Mouse (Mus musculus) forebrain, embryonic 11.5 days (tissue): ENCODE results near the gene Nlrc5. TPM values are rescaled to one million over a fixed set of nuclear protein-coding genes. Genes with fewer than 3 reads are reported as not detected.

Source experiments
- ATAC-seq: fragments of 200-750 bp; cut with Nextera tagmentation; replicated peaks from 2 replicates; pipeline ENCODE4 v1.8.0; 2017; ENCODE audit warnings: moderate TSS enrichment; ENCODE audit not compliant: low FRiP score
- DNase-seq: peaks from one replicate; pipeline ENCODE4 v3.0.0-alpha.2; 2017; ENCODE audit warnings: low spot score
- H3K27ac ChIP-seq: fragments of 300-500 bp; sonication (generic); 2 replicates; pipeline ENCODE4 v1.5.1; 2014; ENCODE audit warnings: low read depth, low read length
- H3K27me3 ChIP-seq: fragments of 300-500 bp; sonication (generic); 2 replicates; pipeline ENCODE4 v1.6.1; 2014; ENCODE audit warnings: mild to moderate bottlenecking, low read length, mixed read lengths; ENCODE audit not compliant: control insufficient read depth, insufficient read depth
- H3K36me3 ChIP-seq: fragments of 300-500 bp; sonication (generic); 2 replicates; pipeline ENCODE4 v1.6.1; 2014; ENCODE audit warnings: mild to moderate bottlenecking, low read length, moderate library complexity, mixed read lengths; ENCODE audit not compliant: control insufficient read depth, insufficient read depth
- H3K4me1 ChIP-seq: fragments of 300-500 bp; sonication (generic); replicated peaks from 2 replicates; pipeline ENCODE4 v1.6.1; 2014; ENCODE audit warnings: low read length, mixed read lengths; ENCODE audit not compliant: control insufficient read depth, insufficient read depth
- H3K4me2 ChIP-seq: fragments of 300-500 bp; sonication (generic); 2 replicates; pipeline ENCODE4 v1.6.1; 2014; ENCODE audit warnings: low read depth, mild to moderate bottlenecking, low read length, moderate library complexity, mixed read lengths; ENCODE audit not compliant: severe bottlenecking
- H3K4me3 ChIP-seq: fragments of 300-500 bp; sonication (generic); 2 replicates; pipeline ENCODE4 v1.5.1; 2014; ENCODE audit warnings: low read depth, low read length
- H3K9ac ChIP-seq: fragments of 300-500 bp; sonication (generic); 2 replicates; pipeline ENCODE4 v1.6.1; 2014; ENCODE audit warnings: low read length
- H3K9me3 ChIP-seq: fragments of 300-500 bp; sonication (generic); 2 replicates; pipeline ENCODE4 v1.6.1; 2016; ENCODE audit warnings: low read length, mixed read lengths; ENCODE audit not compliant: control insufficient read depth
- WGBS: fragments of 180-500 bp; shearing (Covaris S2); extraction: QIAGEN DNeasy Blood & Tissue Kit; methylation state at CpG from one replicate; pipeline ENCODE4 v1.1.7; 2014; 5-methylcytosine and 5-hydroxymethylcytosine counted together
- polyA plus RNA-seq: library from polyadenylated mRNA; unstranded; fragments of >200 nt; fragmentation: Nextera tagmentation; extraction: Ambion mirVana; gene quantifications from 2 replicates; pipeline ENCODE4 v1.2.1, GENCODE M21; 2014

Nlrc5 gene
- polyA plus RNA-seq, 1 experiment from 2014 or later, result 0.09 TPM

- H3K27me3 ChIP-seq, result no peaks in the 10 kb centered on the region
- H3K4me2 ChIP-seq, result no peak overlapping the region
- no peaks in the 10 kb centered on the region for H3K9me3 ChIP-seq
- no peaks in the 10 kb centered on the region for H3K36me3 ChIP-seq
- H3K4me1 ChIP-seq, result peaks cover 21% of the 10 kb centered on the region
- no peak overlapping the region for H3K9ac ChIP-seq
- no peak for DNase-seq
- ATAC-seq, result no peak
- H3K4me3 ChIP-seq, result no peak overlapping the region
- H3K27ac ChIP-seq, result no peak overlapping the region
These were observed 130.3 kb downstream of the Nlrc5 start for GRCm38 (mm10) chr8:94564421-94564820.

DNA sequence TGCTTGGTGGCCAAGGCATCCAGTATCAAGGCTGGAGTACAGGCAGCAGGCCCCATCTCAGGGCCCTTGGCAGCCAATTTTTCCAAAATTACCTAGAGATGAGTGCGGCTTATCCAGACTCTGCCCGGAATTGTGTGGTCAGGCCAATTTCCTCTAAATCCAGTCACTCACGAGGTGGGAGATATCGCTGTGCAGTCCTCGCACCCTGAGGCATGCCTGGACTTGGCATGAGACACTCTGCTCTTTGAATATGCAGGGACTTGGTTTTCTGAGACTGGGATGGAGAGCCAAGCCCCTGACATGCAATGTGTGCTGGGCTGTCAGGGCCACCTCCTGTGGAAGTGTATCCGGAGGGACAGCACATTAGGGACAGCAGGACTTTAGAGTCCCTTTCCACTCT, 131.9 kb downstream of the Nlrc5 start:
- no peak overlapping the region for H3K4me3 ChIP-seq
- no peak overlapping the region for H3K4me2 ChIP-seq
- DNase-seq (no peak), ATAC-seq (no peak)
- no peak overlapping the region; the same call in 1 of the 2 replicates for H3K9ac ChIP-seq
- H3K4me1 ChIP-seq, result peaks cover 19% of the 10 kb centered on the region
- no peaks in the 10 kb centered on the region for H3K36me3 ChIP-seq
- H3K9me3 ChIP-seq, result no peaks in the 10 kb centered on the region
- WGBS, result 79% methylated on average over 6 of the region's 6 CpGs
- no peaks in the 10 kb centered on the region for H3K27me3 ChIP-seq
- H3K27ac ChIP-seq, result peak overlapping the region; percentile 59; the same call in 1 of the 2 replicates

DNA sequence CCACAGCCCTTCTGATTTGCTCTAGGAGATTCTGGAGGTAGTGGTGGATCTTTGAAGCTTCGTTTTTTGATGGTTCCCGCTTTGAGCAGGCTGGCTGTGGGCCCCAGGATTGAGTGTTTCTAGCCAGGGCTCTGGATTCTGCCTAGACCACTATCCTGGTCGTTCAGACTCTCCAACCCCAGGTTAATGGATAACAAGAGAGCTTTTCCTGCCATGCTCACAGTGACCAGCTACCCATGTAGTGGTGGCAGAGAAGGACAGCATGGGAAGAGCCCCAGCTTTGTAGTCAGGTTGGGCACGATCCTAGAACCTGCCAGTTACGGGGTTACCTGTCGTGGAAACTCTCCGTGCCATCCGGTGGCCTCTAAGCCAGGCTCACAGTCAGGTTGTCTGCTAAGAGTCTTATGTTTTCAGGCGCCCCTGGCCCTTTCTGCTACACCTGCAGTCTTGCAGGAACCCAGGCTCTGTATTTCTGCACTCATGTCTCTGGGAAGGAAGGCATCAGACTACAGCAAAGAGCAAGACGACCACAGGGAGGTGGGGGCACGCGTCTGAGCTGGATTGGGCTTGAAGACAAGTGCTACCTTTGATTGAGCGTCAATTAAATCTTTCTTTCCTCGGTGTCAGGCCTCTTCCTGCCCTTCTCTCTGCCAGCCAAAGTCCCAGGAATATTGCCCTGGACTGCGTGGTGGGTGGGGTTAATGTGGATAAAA, 132.4 kb downstream of the Nlrc5 start:
- WGBS, result 52% methylated on average over 15 of the region's 15 CpGs
- Histone ChIP-seq H3K4me1 (peaks cover 13% of the 10 kb centered on the region), H3K4me2 (0 out of 2 replicates have a peak overlapping the region, but pooled peaks have one; percentile 26), H3K36me3 (no peaks in the 10 kb centered on the region), H3K9me3 (no peaks in the 10 kb centered on the region), H3K4me3 (no peak overlapping the region), H3K9ac (peak overlapping the region; percentile 37), H3K27me3 (no peaks in the 10 kb centered on the region), H3K27ac (peak overlapping the region; percentile 59)
- no peak for DNase-seq
- ATAC-seq, result peak; percentile 31; the same call in 1 of the 2 replicates

- Histone ChIP-seq H3K9ac (peak overlapping the region; percentile 37), H3K4me3 (no peak overlapping the region), H3K36me3 (no peaks in the 10 kb centered on the region), H3K27ac (peak overlapping the region; percentile 59), H3K4me2 (0 out of 2 replicates have a peak overlapping the region, but pooled peaks have one; percentile 26), H3K4me1 (peaks cover 13% of the 10 kb centered on the region), H3K9me3 (no peaks in the 10 kb centered on the region), H3K27me3 (no peaks in the 10 kb centered on the region)
- ATAC-seq (peak; percentile 89), DNase-seq (peak; percentile 66)
- WGBS, result 57% methylated on average over 8 of the region's 8 CpGs
These were observed 133.1 kb downstream of the Nlrc5 start for GRCm38 (mm10) chr8:94567159-94567849.

DNA sequence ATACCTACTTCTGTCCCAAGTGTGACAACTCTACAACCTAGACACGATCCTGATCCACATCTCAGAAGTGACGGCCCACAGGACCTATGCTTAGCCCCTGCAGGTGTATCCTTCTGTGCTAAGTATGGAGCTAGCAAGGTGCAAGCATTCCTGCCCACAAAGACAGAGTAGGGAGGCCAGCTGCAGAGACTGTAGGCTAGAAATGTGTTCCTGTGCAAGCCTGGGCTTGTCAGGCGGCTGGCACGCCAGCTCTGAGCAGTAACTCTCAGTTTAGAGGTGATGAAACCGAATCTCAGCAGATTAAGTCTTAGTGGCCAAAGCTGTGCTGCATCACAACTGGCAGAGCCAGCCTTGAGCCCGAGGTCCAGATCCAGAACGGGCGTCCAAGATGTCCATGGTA, 133.9 kb downstream of the Nlrc5 start:
- no peak overlapping the region for H3K27ac ChIP-seq
- ATAC-seq (no peak), DNase-seq (no peak)
- no peak overlapping the region for H3K4me3 ChIP-seq
- H3K9ac ChIP-seq, result no peak overlapping the region
- WGBS, result 90% methylated on average over 8 of the region's 8 CpGs
- no peak overlapping the region for H3K4me2 ChIP-seq
- peaks cover 13% of the 10 kb centered on the region for H3K4me1 ChIP-seq
- H3K9me3 ChIP-seq, result no peaks in the 10 kb centered on the region
- no peaks in the 10 kb centered on the region for H3K27me3 ChIP-seq
- no peaks in the 10 kb centered on the region; the same call in 1 of the 2 replicates for H3K36me3 ChIP-seq

DNA sequence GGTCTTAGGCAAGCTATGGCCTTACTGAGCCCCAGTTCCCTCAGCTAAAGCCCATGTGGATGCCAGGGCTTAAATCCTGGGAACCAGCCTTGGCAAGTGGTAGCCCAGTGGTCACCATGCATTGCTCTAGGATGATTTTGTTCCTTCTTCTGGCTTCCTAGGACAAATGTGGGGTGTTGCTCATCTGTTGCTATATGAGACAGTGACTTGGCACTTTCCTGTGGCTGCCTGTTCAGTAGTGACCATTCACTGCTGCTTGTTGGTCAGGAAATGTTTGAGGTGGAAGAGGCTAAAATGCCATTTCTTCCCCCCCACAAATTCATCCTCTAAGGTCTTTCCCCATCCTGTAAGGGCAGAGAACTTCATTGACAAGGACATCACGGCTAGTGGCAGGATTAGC, 135.3 kb downstream of the Nlrc5 start:
- no peaks in the 10 kb centered on the region for H3K27me3 ChIP-seq
- ATAC-seq, result no peak

GRCm38 (mm10) chr8:94571896-94572295, 137.7 kb downstream of the Nlrc5 start:
- ATAC-seq (no peak), DNase-seq (no peak)
- no peak overlapping the region for H3K4me3 ChIP-seq
- peaks cover 6% of the 10 kb centered on the region for H3K4me1 ChIP-seq
- no peak overlapping the region for H3K9ac ChIP-seq
- no peaks in the 10 kb centered on the region for H3K27me3 ChIP-seq
- 90% methylated on average over 2 of the region's 2 CpGs for WGBS
- no peak overlapping the region for H3K27ac ChIP-seq
- H3K9me3 ChIP-seq, result no peaks in the 10 kb centered on the region
- H3K4me2 ChIP-seq, result no peak overlapping the region
- peaks cover 2% of the 10 kb centered on the region for H3K36me3 ChIP-seq

More for the DNA sequence above, 135.3 kb downstream of the Nlrc5 start:
- WGBS, result 70% methylated on average over 1 of the region's 1 CpGs
- H3K27ac ChIP-seq, result no peak overlapping the region
- no peak overlapping the region for H3K9ac ChIP-seq
- H3K36me3 ChIP-seq, result no peaks in the 10 kb centered on the region; the same call in 1 of the 2 replicates
- DNase-seq, result no peak
- no peaks in the 10 kb centered on the region for H3K9me3 ChIP-seq
- no peak overlapping the region for H3K4me3 ChIP-seq
- no peak overlapping the region for H3K4me2 ChIP-seq
- H3K4me1 ChIP-seq, result peaks cover 13% of the 10 kb centered on the region

- H3K9me3 ChIP-seq, result no peaks in the 10 kb centered on the region
- no peak overlapping the region for H3K27ac ChIP-seq
- 91% methylated on average over 16 of the region's 16 CpGs for WGBS
- H3K4me1 ChIP-seq, result no peaks in the 10 kb centered on the region; the same call in 1 of the 2 replicates
- no peak overlapping the region for H3K9ac ChIP-seq
- ATAC-seq (no peak), DNase-seq (no peak)
- H3K27me3 ChIP-seq, result no peaks in the 10 kb centered on the region
- H3K4me2 ChIP-seq, result no peak overlapping the region
- H3K36me3 ChIP-seq, result peaks cover 2% of the 10 kb centered on the region
- no peak overlapping the region for H3K4me3 ChIP-seq
These were observed 140.2 kb downstream of the Nlrc5 start for GRCm38 (mm10) chr8:94574159-94574907.
